Mouse (Mus musculus) natural killer cell, adult 2 months (primary cell): ENCODE data around the gene Gm29797.
A peak's percentile ranks its signal among the peaks of the same experiment; 100 is the strongest.

Experiments
- DNase-seq, 2 experiments: peaks; one replicate each; pipeline ENCODE4 v3.0.0; 2022; ENCODE audit warnings: low spot score in 2 of 2

The Gm29797 gene

DNA sequence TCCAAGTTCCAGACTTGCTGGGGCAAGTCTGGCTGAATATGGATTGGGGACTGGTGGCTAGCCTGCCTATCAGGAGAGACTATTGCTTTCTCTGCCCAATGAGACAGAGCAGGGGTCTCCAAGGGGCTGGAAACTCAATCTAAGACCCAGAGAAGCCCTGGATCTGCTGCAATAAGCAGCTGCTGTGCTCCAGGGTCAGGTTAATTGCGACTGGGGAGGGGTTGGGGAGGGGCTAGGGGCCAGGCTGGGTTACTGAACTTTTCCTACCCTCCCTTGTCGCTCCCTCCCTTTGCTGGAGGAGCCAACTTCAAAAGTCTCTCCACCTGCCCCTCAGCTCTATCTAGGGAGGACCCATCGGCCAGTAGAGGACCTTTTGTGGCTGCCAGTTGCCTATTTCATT is at the start of gene Gm29797:
Gene Gm29797 (plus strand): TSS at position 301 of the 400 bp plus-strand sequence.
- DNase-seq: no peak

DNA sequence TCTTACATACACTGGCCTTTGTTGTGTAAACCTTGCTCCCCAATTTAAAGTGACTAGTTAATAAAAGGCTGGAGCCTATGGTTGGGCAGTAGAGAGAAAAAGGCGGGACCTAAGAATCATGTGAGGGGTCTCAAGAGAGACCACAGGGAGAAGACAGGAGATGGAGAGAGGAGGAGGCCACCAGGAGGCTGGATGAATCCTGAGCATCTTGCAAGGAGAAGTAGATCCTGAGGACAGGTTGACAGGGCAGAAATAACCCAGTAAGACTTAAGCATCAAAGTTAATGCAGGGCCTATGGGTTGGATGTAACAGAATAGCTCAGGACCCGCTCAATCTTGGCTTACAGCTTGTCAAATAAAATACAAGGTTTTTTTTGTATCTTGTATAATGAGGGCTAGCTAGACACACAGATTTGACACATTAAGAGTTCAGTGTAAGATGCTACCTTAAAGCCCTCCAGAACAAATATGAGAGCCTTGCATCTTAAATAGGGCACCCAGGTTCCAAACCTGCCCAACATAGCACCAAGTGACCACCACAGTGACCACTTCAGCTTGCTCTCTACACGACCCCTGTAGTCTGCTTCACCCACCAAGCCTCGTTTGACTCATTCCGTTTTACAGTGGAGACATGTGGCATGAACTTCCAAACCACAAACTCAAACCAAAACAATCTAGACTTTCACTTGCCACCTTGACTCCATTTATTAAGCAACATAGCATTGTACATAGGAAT is 37.9 kb upstream of the Gm29797 start:
- DNase-seq: no peak

DNA sequence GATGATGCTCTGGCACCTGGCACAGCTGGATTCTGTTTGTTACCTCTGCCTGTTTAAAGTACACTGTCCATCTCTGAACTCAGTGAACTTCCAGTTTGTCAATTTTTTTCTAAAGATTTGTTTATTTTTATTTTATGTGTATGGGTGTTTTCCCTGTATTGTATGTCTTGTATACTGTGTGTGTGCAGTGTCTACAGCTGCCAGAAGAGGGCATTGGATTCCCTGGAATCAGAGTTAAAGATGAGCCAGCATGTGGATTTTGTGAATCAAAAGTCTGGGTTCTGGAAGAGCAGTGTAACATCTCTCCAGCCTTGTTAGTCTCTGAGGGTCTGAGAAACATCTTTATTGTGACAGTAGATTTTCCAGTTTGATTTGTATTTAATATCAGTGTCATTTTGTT is 33.4 kb upstream of the Gm29797 start:
- no peak for DNase-seq

DNA sequence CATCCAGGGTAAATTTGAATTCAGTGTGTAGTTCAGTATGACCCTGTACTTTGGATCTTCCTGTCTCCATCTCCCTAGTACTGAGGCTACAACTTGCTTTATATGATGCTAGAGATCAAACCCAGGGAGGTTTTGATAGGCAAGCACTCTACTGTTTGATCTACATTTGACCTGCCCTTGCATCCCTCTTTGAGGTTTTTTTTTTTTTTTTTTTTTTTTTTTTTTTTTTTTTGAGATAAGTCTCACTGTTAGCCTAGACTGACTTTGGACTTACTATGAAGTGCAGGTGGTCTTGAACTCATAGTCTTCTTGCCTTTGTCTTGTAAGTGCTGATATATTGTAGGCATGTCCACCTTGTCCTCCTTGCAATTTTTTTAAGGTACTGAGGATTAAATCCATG is 28.4 kb upstream of the Gm29797 start:
- DNase-seq: no peak

DNA sequence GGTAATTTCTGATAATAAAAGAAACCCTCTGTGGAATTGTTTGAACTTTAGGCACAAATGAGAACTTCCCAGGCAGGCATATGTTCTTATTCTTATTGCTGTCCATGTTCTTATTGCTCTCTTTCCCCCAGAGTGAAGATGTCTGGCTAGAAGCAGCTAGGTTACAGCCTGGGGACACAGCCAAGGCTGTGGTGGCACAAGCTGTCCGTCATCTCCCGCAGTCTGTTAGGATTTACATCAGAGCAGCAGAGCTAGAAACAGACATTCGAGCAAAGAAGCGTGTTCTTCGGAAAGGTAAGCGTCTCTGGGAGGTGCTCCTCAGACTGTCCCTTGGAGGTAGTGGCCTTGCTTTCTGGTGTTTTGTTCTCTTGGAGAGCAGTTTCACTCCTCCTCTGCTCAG is 24.2 kb upstream of the Gm29797 start:
- no peak for DNase-seq

DNA sequence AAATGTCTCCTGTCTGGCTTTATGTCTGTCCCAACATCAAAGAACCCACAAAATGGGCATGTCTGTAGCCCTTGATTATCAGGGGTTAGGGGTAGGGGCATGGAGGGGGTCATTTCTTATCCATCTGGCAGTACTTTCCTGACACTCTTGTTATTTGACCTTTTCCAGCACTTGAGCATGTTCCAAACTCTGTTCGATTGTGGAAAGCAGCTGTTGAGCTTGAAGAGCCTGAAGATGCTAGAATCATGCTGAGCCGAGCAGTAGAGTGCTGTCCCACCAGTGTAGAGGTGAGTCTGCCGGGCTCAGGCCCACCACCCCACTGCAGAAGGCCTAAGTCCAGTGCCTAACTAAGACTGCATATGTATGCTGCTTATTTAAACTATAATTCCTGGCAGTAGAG is 21.0 kb upstream of the Gm29797 start:
- DNase-seq: no peak

DNA sequence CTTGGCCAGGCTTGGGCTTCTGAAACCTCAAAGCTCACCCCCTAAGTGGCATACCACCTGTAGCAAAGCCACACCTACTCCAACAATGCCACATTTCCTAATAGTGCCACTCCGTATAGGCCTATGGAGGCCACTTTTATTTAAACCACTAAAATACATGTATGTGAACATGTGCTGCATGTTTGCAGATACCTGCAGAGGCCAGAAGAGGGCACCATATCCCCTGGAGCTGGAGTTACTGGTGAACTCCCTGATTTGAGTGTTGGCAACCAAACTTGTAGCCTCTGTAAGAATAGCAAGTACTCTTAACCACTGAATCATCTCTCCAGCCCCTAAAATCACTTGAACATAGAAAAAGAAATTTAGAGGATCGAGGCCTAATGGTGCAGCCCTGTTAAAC is 12.5 kb upstream of the Gm29797 start:
- peak; percentile 17 to 49 for DNase-seq

DNA sequence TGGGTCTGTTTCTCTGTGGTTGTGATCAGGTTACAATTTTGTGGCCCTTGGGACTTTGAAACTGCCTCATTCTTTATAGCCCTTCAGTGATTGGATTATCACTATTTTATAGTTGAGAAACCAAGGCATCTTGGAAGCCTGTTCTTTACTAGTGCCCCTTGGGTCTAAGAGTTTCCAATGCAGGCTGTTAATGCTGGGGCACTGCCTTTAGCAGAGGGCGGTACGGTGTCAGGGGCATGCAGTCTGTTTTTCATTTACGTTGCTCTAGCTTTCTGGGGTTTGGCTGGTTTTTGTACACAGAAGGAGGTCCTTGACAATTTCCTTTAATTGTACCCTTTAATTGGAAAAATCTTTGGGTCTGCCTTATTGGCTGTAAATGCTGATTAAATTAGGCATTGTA is 11.2 kb upstream of the Gm29797 start:
- DNase-seq: no peak

DNA sequence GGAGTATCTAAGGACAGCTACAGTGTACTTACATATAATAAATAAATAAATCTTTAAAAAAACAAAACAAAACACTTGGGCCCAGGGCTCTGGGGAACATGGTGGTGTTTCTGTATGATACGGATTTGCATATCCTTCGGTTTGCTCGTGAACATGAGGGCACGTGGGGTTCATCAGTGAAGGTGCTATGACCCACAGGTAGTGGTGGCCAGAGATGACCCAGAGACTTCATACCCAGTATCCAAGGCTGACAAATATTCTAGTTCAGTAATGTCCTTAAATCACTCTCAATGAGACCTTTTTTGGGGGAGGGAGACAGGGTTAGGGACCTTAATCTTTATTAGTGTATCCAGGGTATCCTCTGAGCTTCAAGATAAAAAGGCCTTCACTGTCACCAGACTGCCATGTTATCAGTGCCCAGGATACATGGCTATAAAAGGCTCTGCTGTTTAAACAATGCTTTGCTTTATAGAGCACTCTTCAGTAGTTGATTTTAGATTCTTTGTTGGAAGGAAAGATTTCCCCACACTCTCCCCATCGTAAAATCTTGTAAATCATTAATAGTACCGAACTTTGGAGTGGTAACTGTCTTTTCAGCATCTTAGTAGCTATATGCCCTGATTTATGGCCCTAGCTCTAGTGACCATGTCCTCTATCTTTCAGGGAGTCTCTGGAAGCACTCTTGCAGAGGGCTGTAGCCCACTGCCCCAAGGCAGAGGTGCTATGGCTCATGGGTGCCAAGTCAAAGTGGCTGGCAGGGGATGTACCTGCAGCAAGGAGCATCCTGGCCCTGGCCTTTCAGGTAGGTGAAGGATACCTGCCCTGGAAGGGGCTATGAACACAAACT is 10.0 kb upstream of the Gm29797 start:
- no peak for DNase-seq

DNA sequence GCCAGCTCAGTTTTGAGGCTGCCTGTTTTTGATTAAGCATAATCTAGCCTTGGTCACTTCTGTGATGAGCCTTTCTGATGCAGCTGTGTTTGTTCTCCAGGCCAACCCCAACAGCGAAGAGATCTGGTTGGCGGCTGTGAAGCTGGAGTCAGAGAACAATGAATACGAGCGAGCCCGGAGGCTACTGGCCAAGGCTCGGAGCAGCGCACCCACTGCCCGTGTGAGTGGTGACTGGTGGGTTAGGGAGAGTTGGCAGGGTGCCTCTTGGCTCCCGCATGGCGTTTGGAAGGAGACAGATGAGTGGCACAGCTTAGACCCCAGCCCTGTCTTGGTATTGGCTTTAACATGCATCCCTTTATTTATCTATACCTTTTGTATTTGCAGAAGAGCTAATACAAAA is 7.9 kb upstream of the Gm29797 start:
- DNase-seq: no peak

DNA sequence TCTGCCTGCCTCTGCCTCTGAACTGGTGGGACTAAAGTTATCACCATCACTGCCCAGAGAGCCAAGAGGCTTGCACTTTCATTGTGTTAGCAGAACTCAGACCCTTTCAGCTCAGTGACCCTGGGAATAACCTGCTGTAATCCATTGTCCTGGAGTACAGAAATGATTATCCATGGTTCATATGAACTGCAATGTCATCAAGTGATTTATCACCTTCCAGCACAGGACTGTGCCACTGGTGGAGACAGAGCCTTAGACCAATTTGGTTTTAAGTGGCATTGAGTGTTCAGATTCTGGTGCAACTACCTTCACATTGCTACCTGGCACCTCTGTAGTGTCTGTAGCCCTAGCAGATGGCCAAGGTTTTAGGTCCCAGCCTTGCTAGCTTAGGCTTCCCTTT is 3.8 kb upstream of the Gm29797 start:
- no peak for DNase-seq

DNA sequence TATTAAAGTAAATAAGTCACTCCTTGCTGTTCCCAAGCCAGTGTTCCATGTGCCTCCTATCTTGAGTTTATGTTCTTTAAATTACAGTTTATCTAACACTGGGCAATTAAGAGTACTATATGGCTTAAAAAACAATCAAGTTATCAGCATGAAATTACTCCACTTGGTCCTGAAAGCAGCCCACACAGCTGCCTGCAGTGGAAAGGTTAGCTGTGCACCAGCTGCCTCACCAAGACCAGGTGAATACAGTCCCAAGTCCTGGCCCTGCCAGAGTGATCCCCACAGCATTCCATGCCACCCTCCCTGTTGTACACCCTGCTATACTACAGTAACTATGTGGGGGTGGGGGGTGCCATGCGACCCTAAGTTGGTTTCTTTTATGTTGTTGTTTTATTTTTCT is 3.3 kb upstream of the Gm29797 start:
- no peak for DNase-seq

DNA sequence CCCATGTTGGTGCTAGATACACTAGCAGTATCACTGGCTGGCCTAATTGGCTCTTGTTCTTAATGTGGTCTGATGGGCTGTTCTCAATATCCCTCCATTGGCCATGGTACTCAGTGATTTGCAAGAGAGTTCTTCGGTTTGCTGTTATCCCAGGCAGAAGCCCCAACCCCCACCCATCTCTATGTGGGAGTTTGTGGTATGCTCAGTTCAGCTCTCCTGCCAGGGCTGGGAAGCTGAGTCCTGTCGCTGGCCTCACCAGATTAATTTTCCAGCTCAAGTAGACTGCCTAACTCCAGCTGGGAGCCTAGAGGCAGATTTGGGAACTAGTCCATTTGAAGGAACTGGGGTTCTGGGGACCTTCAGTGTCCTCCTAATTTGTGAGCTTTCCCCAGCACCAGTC is 607 bp downstream of the Gm29797 start:
- no peak for DNase-seq

DNA sequence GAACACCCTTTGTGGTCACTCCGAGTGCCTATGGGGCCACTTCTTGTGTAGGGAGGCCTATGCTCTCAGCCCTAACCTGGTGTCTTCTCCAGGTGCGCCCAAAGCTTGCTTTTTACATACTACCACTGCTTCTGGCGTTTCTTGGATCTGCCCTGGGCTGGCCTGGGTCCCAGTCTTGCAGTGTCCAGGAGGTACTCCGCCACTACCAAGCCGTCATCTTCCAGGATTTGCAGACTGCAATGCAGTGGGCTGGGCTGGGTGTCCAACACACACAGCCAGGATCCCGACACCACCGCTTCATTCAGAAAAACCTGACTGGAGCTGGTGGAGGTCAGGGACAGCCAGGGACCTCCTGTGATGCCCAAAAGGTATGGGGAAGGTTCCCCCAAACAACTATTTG is 1.7 kb downstream of the Gm29797 start:
- DNase-seq: no peak

DNA sequence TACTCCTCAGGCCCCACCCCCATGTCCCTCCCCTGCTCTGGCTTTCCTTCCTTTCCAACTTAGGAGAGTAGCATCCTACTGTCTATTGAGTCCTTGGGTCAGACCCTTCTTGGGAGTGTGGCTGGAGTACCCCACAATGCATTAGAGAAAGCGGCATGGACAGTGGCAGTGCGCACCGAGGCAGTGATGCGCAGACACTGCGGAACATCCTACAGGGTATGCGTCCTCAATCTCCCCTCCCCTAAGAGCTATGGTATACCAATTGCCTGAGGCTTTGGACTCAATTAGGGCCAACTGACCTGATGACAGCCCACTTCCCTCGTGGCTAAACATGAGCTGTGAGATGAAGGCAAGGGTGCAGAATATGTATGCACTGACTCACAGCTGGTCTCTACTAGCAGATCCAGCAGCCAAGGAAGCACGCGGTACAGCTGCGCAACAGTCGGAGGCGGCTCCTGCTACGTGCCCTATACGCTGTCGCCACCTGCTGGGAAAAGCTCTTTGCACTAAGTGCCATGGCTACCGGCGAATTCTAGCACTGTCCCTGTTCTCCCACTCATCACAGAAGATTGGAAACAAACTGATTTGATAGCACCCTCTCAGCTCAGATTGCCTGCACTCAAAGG is 2.2 kb downstream of the Gm29797 start:
- DNase-seq: peak in 1 of 2 experiments; percentile 16

DNA sequence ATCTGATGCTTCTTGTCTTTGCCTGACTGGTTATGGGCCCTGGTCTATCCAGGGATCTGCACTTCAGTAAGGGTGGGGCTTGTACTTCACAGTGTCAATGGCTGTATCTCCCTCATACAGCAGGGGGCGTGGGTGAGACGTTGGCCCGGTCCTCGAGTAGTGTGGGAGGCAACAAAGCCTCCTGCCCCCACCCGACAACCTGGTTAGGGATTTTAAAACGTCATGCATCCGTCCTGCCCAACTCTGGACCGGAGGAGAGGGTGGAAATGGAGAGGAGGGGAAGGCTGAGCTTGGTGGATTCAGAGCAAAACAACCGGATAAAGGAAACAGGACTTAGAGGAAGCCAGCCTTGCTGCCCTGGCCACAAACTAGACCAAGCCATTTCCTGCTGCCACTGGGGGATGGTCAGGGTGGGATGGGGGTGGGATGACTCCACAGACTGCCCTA is 2.8 kb downstream of the Gm29797 start:
- DNase-seq: peak; percentile 75 to 79

DNA sequence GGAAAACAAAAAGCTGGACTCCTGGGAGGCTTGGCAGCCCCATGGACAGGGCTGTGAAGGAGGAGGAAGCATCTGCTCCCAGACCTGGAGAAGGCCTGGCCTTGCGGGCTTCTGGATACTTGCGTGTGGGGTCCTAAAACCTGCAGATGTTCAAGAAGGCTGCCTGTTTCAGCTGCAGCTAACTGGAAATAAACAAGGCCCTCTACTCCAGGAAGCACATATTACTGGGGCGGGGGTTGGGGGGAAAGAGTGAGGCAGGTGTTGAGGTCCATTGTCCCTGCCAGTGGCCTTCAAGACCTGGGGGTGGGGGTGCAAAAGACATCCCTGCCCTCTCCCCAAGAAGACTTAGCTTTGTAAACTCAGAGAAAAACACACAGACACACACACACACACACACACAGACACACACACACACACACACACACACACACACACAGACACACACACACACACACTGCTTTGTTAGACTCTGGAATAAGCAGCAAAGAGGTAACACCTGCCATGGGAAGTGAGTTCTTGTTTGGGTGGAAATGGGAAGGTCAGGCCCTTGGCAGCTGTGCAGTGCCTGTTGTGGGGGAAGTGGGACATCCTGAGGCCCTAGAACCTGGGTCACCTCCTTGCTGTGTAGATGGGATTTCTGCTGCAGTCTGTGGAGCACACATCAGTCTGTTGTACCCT is 5.9 kb downstream of the Gm29797 start:
- no peak for DNase-seq

DNA sequence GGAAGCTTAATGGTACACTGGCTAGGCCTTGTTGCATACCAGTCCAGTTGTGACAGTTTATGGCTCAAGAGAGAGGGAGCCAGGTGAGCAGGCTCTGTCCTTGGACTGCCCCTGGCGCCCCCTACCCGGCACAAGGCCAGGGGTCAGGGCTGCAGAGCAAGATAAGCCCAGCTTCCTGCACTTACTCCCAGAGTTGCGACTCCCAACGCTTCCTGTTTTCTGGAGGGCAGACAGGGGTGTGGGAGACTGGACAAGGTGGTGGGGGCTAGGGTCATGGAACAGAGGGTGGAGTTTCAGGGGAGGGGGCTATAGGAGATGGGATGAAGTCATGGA is 6.4 kb downstream of the Gm29797 start:
- no peak for DNase-seq

DNA sequence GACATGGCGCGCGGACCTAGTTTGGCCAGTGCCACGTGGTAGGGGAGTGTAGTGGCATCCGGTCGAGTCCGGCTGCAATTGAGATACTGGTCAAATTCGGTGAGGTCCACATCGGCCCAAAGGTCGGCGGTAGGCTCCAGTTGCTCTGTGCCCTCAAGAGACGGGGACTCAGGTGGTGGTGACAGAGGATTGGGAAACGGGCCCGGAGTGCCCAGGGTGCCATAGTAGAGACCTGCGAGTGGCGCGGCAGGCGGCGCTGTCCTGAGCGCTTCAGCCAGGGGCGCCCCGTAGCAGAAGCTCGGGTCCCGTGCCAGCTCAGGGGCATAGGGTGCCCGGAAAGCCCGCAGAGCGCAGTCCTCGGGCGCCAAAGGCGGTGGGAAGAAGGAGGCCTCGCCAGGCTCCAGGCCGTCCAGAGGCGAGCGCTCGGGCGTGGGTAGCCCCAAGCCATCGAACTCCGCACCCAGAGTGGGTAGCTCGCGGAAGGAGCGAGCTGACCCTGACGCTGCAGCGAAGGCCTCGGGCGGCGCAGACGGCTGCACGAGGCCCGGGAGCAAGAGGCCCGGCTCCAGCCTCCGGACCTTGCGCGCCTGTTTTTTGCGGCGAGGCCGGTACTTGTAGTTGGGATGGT is 13.6 kb downstream of the Gm29797 start:
- no peak for DNase-seq

DNA sequence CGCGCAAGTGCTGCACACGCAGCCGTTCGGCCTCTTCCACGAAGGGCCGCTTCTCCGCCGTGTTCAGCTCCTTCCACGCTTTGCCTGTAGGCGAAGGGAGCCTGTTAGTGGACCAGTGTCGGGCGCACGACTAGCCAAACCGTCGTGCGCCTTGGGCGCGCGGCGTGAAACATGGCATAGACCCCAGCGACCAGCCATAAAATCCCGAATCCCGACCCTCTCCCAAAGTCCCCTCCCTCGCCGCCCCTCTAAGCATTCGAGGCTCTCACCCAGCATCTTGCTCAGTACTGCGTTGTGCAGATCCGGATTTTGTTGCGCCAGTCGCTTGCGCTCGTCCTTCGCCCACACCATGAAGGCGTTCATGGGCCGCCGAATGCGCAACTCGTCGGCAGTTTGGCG is 14.1 kb downstream of the Gm29797 start:
- no peak for DNase-seq

DNA sequence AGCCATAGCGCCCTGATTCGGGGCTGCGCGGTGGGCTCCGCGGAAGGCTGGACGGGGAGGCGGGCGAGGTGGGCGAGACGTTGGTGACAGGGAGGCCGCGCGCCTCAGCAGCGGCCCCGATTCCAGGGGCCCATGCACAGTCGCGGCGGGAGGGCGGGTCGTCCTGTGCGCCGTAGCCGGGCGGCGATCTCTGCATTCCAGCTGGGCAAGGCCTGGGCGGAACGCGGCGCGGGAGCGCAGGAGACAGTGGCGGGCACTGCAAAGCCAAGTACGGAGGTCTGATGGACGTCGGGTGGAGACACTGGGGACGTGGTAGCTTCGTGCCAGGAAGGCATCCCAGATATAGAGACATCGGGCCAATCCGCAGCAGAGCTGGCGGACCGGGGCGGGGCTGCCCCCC is 14.5 kb downstream of the Gm29797 start, which contains the start of gene Sox18:
Gene Sox18 (minus strand): TSS at position 315 of the 400 bp plus-strand sequence.
- no peak for DNase-seq

DNA sequence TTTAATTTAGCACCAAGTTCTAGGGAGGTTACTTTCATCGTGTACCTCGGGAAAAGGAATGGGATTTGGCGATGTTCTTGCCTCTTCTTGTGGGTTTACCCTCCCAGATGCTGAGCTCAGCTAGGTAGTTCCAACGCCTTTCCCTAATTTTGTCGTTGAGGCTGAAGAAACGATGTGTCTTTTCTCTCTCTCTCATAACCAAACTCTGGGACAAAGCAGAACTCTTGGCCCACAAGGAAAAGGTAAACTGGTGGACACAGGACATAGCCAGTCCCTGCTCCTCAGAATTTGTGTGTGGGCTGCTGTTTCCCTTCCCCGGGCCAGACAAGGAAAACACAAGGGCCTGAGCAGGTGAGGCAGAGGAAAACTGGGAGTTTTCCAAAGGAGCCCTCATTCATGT is 15.2 kb downstream of the Gm29797 start:
- no peak for DNase-seq
